Mouse (Mus musculus): ENCODE data around the gene Pcif1.

DNA sequence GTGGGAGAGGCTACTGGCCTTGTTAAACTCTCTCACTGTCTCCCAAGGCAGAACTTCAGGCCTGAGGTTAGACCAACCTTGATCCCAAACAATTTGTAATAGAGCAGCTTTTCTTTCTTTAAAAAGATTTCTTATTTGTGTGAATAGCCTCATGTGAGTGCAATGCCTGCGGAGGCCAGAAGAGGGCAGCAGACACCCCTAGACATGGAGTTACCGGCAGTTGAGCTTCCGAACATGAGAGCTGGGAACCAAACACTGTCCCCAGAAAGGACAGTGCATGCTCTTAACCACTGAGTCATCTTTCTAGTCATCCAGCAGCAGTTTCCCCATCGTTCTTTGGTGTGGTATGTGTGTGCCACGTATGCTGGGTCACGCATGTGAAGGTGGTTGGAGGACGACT is 11.5 kb upstream of the Pcif1 start:
- TF ChIP-seq POLR2A (IDR thresholded peaks at IDR 0.05; ENCODE audit: extremely low read depth, insufficient read depth, low read length) = no peak
- TF ChIP-seq CTCF (IDR thresholded peaks at IDR 0.05; ENCODE audit: extremely low read depth, insufficient read depth, low read length) = peak; percentile 22; the same call in 1 of the 2 replicates

All from cortical plate, adult 2 months (tissue).